Mouse (Mus musculus) forebrain, embryonic 11.5 days (tissue): ENCODE results near the gene Mcrip1. TPM values are rescaled to one million over a fixed set of nuclear protein-coding genes. Genes with fewer than 3 reads are reported as not detected.

Experiments used
- ATAC-seq: fragments of 200-750 bp; cut with Nextera tagmentation; replicated peaks from 2 replicates; pipeline ENCODE4 v1.8.0; 2017; ENCODE audit warnings: moderate TSS enrichment; ENCODE audit not compliant: low FRiP score
- DNase-seq: peaks from one replicate; pipeline ENCODE4 v3.0.0-alpha.2; 2017; ENCODE audit warnings: low spot score
- H3K27ac ChIP-seq: fragments of 300-500 bp; sonication (generic); 2 replicates; pipeline ENCODE4 v1.5.1; 2014; ENCODE audit warnings: low read depth, low read length
- H3K27me3 ChIP-seq: fragments of 300-500 bp; sonication (generic); 2 replicates; pipeline ENCODE4 v1.6.1; 2014; ENCODE audit warnings: mild to moderate bottlenecking, low read length, mixed read lengths; ENCODE audit not compliant: control insufficient read depth, insufficient read depth
- H3K36me3 ChIP-seq: fragments of 300-500 bp; sonication (generic); 2 replicates; pipeline ENCODE4 v1.6.1; 2014; ENCODE audit warnings: mild to moderate bottlenecking, low read length, moderate library complexity, mixed read lengths; ENCODE audit not compliant: control insufficient read depth, insufficient read depth
- H3K4me1 ChIP-seq: fragments of 300-500 bp; sonication (generic); replicated peaks from 2 replicates; pipeline ENCODE4 v1.6.1; 2014; ENCODE audit warnings: low read length, mixed read lengths; ENCODE audit not compliant: control insufficient read depth, insufficient read depth
- H3K4me2 ChIP-seq: fragments of 300-500 bp; sonication (generic); 2 replicates; pipeline ENCODE4 v1.6.1; 2014; ENCODE audit warnings: low read depth, mild to moderate bottlenecking, low read length, moderate library complexity, mixed read lengths; ENCODE audit not compliant: severe bottlenecking
- H3K4me3 ChIP-seq: fragments of 300-500 bp; sonication (generic); 2 replicates; pipeline ENCODE4 v1.5.1; 2014; ENCODE audit warnings: low read depth, low read length
- H3K9ac ChIP-seq: fragments of 300-500 bp; sonication (generic); 2 replicates; pipeline ENCODE4 v1.6.1; 2014; ENCODE audit warnings: low read length
- H3K9me3 ChIP-seq: fragments of 300-500 bp; sonication (generic); 2 replicates; pipeline ENCODE4 v1.6.1; 2016; ENCODE audit warnings: low read length, mixed read lengths; ENCODE audit not compliant: control insufficient read depth
- WGBS: fragments of 180-500 bp; shearing (Covaris S2); extraction: QIAGEN DNeasy Blood & Tissue Kit; methylation state at CpG from one replicate; pipeline ENCODE4 v1.1.7; 2014; 5-methylcytosine and 5-hydroxymethylcytosine counted together
- polyA plus RNA-seq: library from polyadenylated mRNA; unstranded; fragments of >200 nt; fragmentation: Nextera tagmentation; extraction: Ambion mirVana; gene quantifications from 2 replicates; pipeline ENCODE4 v1.2.1, GENCODE M21; 2014

Gene Mcrip1
- polyA plus RNA-seq, 1 experiment from 2014 or later = 213 TPM

DNA sequence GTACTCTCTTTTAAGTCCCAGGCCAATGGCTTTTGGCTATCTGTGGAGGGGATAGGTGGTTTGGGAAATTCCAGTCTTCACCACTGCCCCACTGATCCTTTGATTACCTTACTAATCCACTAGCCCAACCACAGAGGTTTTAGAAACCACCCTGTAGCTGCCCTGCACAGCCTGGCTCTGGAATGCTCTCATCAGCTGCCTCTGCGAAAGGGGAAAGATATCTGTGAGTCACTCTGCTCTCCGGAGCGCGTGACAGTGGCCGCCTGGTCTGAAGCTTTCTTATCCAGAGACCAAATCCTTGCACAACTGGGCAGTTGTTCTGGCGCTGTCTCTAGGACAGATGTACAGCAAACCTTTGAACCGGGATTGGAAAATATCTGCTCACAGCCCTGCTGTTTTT lies 5.3 kb upstream of the Mcrip1 start:
- peaks cover 3% of the 10 kb centered on the region; the same call in 1 of the 2 replicates for H3K36me3 ChIP-seq
- H3K27me3 ChIP-seq = no peaks in the 10 kb centered on the region
- no peak overlapping the region for H3K4me3 ChIP-seq
- WGBS = 86% methylated on average over 7 of the region's 7 CpGs
- DNase-seq = no peak
- no peak for ATAC-seq
- H3K27ac ChIP-seq = no peak overlapping the region
- no peak overlapping the region for H3K4me2 ChIP-seq
- peaks cover 3% of the 10 kb centered on the region; the same call in 1 of the 2 replicates for H3K4me1 ChIP-seq
- H3K9me3 ChIP-seq = no peaks in the 10 kb centered on the region
- H3K9ac ChIP-seq = no peak overlapping the region

DNA sequence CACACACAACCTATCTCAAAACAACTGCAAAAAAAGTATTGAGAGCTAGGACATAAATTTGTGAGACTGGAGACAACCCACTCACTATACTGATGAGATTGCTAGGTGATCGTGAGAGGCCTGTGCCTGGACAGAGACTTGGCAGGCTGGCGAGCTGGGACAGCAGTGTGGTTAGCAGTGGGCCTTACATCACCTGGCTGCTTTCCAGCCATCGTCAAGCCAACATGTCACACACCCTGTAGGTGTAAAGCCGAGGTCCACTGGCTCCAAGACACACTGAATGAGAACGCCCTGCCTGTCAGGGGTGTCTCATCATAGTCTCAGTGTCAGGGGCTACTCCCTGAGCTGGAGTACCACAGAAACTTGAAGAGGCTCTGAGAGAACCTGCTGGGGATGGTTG lies 3.2 kb upstream of the Mcrip1 start:
- Histone ChIP-seq H3K4me2 (no peak overlapping the region), H3K4me1 (peaks cover 3% of the 10 kb centered on the region; the same call in 1 of the 2 replicates), H3K27ac (no peak overlapping the region), H3K9ac (no peak overlapping the region), H3K27me3 (no peaks in the 10 kb centered on the region), H3K9me3 (no peaks in the 10 kb centered on the region), H3K36me3 (no peaks in the 10 kb centered on the region), H3K4me3 (no peak overlapping the region)
- no peak for DNase-seq
- 84% methylated on average over 5 of the region's 5 CpGs for WGBS
- ATAC-seq = no peak

DNA sequence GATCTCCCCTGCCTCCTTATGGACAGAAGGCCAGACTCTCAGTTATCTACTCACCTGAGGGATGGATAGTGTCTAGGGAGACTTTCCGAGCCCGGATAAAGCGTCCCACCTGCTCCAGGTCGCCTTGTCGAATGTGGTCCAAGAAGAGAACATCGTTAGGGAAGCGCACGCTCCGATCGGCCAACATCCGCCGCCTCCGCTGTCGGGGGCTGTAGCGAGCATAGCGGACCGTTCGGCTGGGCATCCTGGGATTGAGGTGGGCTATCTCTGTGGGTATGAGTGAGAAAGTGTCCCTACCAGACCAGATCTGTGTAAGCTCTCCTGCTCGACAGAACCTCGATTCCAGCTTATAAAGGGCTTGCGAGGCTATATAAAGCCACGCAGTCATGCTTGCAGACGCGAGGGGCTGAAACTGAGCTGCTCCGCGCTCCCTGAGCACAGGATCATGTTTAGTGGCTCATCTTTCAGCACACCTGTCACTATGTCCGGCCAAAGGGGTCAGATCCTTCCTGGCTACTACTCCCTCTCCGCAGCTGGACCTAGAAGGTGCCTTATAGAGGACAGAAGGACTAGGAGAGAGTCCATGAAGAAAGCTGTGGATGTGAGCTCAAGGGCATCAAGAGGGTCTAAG lies 1.4 kb upstream of the Mcrip1 start, which contains the start of gene Ppp1r27:
Gene Ppp1r27, minus strand, starts transcription at position 323 of the 631 bp plus-strand sequence.
- 95% methylated on average over 28 of the region's 28 CpGs for WGBS
- no peaks in the 10 kb centered on the region for H3K27me3 ChIP-seq
- H3K9me3 ChIP-seq = no peaks in the 10 kb centered on the region
- H3K4me1 ChIP-seq = peaks cover 3% of the 10 kb centered on the region; the same call in 1 of the 2 replicates
- H3K36me3 ChIP-seq = no peaks in the 10 kb centered on the region
- ATAC-seq (no peak), DNase-seq (no peak)
- H3K4me2 ChIP-seq = peak within 1 kb of the TSS; percentile 72
- H3K9ac ChIP-seq = peak within 1 kb of the TSS; percentile 82
- peak within 1 kb of the TSS; percentile 86 for H3K4me3 ChIP-seq
- H3K27ac ChIP-seq = no peak within 1 kb of the TSS

DNA sequence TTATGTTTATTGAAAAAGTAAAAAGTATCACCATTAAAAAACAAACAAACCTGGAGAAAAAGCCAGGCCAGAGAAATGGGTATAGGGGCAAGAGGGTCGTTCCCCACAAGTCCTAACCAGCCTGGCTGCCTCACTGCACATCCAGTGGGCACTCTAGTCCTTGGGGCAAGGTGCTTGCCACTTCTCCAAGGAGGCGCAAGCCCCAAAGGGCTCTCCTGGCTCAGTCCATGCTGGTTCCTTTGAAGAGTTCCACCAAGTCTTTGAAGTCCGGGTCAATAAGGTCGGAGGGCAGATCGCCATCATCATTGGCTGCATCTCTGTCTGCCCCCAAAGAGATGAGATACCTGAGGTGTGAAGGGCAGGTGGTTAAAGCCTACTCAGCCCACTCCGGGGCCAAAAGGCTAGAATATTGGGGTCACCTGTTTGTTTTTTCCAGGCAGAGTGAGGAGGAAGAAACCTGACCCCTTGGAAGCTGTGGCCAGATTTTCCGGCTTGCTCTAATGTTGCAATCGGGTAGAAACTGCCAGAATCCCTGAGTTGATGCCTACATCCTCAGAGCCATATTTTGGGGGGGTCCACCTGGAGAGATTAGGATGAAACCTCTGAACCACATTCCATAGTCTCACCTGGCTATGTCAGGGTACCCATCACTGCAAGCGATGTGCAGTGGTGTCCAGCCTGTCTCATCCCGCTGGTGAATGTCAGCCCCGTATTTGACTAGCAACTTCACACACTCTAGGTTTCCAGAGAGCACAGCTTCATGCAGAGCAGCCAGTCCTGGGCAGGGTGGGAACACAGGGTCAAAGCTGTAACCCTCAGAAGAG lies 671 bp upstream of the Mcrip1 start:
- Histone ChIP-seq H3K4me1 (peaks cover 3% of the 10 kb centered on the region; the same call in 1 of the 2 replicates), H3K9ac (peak overlapping the region; percentile 82), H3K4me3 (peak overlapping the region; percentile 86), H3K36me3 (no peaks in the 10 kb centered on the region), H3K4me2 (peak overlapping the region; percentile 72), H3K27me3 (no peaks in the 10 kb centered on the region), H3K27ac (no peak overlapping the region), H3K9me3 (no peaks in the 10 kb centered on the region)
- WGBS = 75% methylated on average over 11 of the region's 11 CpGs
- DNase-seq = no peak
- ATAC-seq = peak; percentile 40

DNA sequence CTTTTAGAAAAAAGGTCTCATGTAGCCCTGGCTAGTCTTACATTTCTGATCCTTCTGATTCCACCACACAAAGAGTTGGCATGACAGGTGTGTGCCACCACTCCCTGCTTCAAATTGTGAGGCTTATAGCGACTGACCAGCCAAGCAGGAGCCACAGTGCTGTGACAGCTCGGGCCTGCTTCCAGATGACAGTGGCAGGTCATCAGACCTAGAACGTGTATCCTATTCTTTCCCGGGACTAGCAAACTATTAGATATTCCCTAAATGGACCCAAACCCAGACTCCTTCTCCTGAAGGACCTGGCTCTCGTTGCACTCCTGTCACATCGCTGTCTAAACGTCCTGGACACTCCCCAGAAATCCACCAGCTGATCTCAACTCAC lies 750 bp downstream of the Mcrip1 start:
- H3K9ac ChIP-seq = peak overlapping the region; percentile 82
- H3K4me3 ChIP-seq = peak overlapping the region; percentile 86
- peaks cover 2% of the 10 kb centered on the region; the same call in 1 of the 2 replicates for H3K36me3 ChIP-seq
- peak overlapping the region; percentile 58 for H3K27ac ChIP-seq
- DNase-seq (no peak), ATAC-seq (no peak)
- 32% methylated on average over 7 of the region's 7 CpGs for WGBS
- peak overlapping the region; percentile 72 for H3K4me2 ChIP-seq
- peaks cover 3% of the 10 kb centered on the region; the same call in 1 of the 2 replicates for H3K4me1 ChIP-seq
- H3K9me3 ChIP-seq = no peaks in the 10 kb centered on the region
- H3K27me3 ChIP-seq = no peaks in the 10 kb centered on the region

DNA sequence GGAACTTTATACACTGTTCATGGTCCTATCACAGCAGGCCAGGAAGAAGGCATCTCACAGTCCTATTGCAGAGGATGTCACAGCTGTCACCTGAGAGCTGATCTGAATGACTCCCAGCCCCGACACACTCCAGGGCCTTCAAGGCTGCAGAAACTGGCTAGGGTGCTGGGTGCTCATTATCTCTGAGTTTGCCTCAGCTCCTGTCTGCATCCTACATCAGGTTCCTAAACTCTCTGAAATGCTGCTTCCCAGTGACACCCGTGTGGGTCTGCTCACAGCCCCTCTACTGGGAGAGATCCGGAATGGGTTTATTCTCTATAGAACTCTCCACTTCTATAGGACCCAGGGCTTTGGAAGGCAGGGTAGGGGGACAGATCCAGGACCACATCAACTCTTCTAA lies 1.3 kb downstream of the Mcrip1 start:
- Histone ChIP-seq H3K4me2 (peak overlapping the region; percentile 72; the same call in 1 of the 2 replicates), H3K27me3 (no peaks in the 10 kb centered on the region), H3K9me3 (no peaks in the 10 kb centered on the region), H3K36me3 (peaks cover 7% of the 10 kb centered on the region; the same call in 1 of the 2 replicates), H3K4me3 (peak overlapping the region; percentile 86; the same call in 1 of the 2 replicates), H3K9ac (peak overlapping the region; percentile 82; the same call in 1 of the 2 replicates), H3K27ac (no peak overlapping the region), H3K4me1 (peaks cover 3% of the 10 kb centered on the region; the same call in 1 of the 2 replicates)
- 95% methylated on average over 3 of the region's 3 CpGs for WGBS
- DNase-seq = no peak
- ATAC-seq = no peak

DNA sequence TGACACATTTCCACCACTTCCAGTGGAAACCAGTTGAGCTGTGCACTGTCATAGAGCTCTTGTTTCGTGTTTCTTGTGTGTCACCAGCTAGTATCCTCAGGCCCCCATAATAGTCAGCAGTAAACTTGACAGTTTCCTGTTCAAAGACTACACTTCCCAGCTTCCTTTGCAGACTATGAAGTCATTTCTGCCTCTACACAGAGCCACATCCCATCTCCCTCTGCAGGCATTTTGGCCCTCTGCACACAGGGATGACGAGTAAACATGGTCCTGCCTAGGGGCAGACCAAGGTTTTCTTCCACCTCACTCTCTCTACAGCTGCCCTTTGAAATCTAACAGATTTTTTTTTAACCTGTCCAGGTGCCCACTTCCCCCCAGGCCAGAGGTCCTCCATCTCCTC lies 2.1 kb downstream of the Mcrip1 start:
- no peak overlapping the region for H3K4me2 ChIP-seq

DNA sequence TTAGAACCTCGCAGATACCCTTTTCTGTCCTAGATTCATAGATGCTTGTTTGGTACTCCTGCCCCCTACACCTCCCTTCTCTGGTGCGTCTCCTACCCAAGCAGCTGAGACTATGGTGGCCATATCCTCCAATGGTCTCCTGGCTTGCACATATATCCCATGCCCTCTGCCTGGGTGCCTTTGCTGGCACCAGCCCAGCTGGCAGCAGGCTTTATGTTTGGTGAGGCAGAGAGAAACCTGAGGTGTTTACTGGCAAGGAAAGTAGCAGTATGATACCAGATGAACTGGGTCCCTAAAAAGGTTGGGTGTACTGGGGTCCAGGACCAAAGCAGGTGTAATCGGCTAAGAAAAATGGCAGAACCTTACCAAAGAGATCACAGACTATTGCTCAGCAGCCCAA lies 3.6 kb downstream of the Mcrip1 start:
- Histone ChIP-seq H3K36me3 (peaks cover 11% of the 10 kb centered on the region; the same call in 1 of the 2 replicates), H3K9me3 (no peaks in the 10 kb centered on the region), H3K4me1 (peaks cover 3% of the 10 kb centered on the region; the same call in 1 of the 2 replicates), H3K9ac (no peak overlapping the region), H3K4me3 (no peak overlapping the region), H3K27me3 (no peaks in the 10 kb centered on the region), H3K4me2 (no peak overlapping the region), H3K27ac (no peak overlapping the region)
- no peak for ATAC-seq
- WGBS = 96% methylated on average over 3 of the region's 3 CpGs
- no peak for DNase-seq

More for the DNA sequence above, 2.1 kb downstream of the Mcrip1 start:
- no peaks in the 10 kb centered on the region for H3K27me3 ChIP-seq
- no peaks in the 10 kb centered on the region for H3K9me3 ChIP-seq
- no peak overlapping the region for H3K4me3 ChIP-seq
- ATAC-seq = no peak
- no peak overlapping the region for H3K9ac ChIP-seq
- H3K36me3 ChIP-seq = peaks cover 11% of the 10 kb centered on the region; the same call in 1 of the 2 replicates
- no peak overlapping the region for H3K27ac ChIP-seq
- 77% methylated on average over 2 of the region's 2 CpGs for WGBS
- peaks cover 3% of the 10 kb centered on the region; the same call in 1 of the 2 replicates for H3K4me1 ChIP-seq
- no peak for DNase-seq
